Mouse (Mus musculus) thymus, postnatal 10 days (tissue): Measurements from ENCODE around the gene Msi2.

ENCODE experiments used
- DNase-seq, 2 experiments: peaks; one replicate each; pipeline ENCODE4 v3.0.0; 2021; ENCODE audit warnings: low spot score in 2 of 2

Msi2 gene

DNA sequence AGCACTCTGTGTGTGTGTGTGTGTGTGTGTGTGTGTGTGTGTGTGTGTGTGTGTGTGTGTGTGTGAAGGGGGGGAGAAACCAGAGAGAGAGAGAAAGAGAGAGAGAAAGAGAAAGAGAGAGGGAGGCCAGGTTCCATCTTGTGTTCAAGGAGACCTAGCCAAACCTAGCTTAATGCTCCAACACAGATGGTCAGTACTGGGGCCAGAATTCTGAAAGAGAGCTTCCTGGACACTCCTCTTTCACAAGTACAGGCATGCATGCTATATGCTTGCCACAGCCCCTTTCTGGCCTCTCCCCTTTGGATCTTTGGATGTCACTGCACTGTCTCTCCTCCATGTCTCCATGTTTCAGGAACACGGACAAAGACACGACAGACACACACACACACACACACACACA is 41.7 kb downstream of the Msi2 start:
- no peak for DNase-seq

DNA sequence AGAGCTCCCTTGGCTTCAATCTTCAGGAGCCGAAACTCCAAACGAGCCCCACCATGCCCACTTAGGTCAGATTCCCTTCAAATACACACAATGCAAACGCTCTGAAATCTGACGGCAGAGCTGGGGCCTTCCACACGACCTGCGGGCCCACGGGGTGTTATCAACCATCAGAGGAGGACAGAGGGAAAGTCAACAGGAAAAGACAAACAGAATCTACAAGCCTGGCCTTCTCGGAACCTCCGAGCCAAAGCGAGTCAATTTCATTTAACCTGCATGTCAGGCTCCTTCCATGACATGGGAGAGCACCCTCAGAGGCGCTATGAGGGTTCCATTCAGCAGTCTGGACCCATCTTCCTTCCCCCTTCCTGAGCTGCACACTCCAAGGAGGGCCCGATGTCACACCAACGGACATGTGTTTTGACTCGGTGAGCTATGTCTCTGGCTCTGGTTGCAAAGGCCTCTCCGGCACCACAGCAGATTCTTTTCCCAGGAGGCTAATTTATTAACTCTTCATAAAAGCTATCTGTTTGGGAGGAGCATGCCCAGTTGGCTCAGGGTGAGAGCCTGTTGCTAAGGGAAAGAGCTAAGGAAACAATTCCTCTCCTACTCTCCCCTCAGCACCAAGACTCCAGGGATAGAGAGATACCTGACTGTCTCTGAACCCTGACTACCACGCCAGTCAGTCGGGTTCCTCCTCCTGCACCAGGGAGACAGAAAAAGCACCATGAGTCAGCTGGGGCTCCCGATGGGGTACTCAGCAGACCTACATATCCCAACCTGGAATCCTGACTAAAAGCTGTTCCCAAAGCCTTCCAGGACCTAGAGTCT is 42.6 kb downstream of the Msi2 start:
- DNase-seq: no peak

DNA sequence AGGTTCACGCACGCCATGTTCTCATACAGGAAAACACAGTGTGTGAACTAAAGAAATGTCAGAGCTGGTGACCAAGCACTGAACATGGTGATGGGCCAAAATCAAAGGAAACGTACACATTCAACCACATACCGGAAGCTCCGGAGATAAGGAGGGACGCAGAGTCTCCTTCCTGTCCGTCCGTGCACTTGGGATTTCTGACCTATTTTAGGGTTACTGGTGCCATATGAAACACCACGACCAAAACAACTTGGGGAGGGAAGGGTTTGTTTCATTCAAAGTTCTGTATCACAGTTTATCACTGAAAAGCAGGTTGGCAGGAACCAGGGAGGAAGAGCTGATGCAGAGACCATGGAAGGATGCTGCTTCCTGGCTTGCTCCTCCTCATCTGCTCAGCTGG is 44.2 kb downstream of the Msi2 start:
- no peak for DNase-seq

DNA sequence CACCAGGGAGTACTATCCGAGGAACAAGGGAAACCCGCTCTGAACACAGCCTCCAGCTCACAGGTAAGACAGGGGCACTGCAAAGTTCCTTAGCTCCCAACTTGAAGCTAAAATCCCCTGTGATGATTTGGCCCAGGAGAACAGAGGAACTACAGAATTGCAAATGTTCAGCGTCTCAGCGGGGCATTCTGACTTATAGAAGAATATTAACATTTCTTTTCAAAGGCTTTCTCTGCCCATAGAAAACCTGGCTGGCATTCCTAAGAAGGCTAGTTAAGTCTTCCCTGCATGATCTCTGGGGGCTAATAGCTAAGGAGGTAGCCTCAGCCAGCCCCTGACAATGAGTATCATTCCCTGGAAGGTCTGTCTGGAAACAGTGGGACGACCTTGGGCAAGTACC is 47.4 kb downstream of the Msi2 start:
- no peak for DNase-seq

DNA sequence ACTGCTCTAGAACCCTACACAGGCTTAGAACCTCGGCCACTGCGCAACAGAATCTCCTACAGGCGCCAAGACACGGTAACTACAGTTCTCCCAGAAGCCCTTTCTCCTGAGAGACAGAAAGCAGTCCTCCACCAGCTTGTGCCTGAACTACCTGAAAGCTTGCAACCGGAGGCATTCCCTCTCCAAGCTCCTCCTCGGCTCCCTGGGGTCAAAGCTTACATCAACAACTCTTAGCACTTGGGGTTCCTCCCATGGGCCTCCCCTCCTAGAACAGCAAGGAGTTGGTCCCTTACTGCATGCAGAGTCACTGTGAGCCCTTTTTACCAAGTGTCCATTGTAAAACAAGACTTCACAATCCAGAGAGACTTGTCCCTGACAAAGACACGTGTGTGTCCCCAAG is 49.2 kb downstream of the Msi2 start:
- no peak for DNase-seq

DNA sequence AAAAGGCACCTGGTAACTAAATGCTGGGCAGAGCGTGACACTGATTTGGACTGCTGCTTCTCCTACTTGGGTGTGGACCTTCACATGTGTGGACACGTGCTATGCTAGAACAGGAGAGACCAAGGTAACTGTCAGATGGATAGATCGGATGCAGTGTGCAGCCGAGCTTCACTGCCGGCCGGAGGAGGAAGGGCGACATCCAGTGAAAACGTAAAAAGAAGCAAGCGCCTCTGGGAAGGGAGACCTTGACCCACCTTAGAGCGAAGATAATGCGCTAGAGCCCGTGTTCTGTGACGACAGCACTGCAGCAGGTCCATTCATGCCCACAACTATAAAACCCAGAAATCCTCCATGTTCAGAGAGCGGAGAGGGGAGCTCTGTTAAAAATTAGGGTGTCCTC is 50.0 kb downstream of the Msi2 start:
- no peak for DNase-seq

DNA sequence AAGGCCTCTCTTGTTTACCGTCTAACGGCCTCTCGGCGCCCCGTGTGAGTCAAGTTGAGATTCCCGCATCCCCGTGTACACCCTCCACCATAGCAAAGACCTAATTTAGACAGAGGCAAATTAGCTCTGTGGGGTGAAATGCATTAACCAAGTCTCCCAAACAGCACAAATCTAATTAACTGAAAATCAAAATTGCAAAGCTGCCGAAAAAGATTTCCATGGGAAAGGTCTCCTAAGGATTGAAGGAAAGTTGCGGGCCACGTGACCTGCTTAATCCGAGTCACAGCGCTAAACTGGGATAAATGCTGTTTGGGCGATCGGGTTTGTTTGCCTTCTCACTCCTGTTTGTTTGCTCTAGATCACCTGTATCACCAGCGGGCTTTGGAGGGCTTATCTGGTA is 52.5 kb downstream of the Msi2 start:
- DNase-seq: no peak

DNA sequence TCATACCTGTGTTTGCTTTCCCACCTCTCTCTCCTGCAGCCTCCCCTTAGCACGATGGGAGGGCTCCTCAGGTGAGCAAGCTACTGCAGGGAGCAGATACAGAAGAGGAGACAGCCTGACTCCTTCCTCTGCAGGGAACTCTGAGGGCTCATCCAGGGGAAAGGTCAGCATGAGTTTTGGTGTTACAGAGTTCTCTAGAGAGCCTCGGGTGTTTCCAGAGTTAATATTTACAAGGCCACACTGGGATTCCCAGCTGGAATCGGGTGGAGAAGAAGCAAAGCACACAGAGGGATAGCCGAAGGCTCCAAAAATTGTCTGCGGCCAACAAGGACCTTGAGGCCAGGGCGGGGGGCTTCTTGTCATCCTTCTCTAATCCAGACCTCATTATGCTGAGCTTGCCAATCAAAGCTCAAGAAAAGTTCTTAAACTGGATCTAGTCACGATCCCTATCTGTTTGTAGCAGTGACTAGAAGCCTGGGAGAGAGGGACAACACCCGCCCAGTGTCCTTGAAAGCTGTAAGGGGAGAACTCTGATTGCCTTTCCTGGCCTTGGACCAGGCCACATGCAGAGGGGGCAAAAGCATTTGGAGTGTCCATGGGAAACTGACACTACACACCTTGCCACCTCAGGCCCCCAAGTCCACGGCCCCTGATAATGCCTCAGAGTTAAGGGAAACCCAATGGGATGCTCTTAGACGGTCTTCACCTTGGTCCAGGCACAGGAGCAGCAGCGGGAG is 56.7 kb downstream of the Msi2 start:
- no peak for DNase-seq

DNA sequence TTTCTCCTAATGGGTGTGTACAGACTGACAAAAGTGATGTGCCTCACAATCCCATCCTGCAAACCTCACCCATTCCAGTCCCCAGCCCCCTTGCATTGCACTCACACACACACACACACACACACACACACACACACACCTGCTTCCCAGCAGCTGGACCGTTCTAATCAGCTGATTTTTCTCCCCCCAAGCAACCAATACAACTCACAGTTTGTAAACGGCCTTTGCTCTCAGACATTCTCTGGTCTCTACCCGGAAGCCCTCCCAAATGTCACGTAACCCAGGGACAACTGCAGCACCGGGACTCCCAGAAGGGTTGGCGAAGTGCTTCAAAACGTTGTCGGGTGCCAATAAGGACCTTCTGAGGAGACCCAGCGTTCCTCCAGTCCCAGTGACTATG is 57.9 kb downstream of the Msi2 start:
- no peak for DNase-seq

DNA sequence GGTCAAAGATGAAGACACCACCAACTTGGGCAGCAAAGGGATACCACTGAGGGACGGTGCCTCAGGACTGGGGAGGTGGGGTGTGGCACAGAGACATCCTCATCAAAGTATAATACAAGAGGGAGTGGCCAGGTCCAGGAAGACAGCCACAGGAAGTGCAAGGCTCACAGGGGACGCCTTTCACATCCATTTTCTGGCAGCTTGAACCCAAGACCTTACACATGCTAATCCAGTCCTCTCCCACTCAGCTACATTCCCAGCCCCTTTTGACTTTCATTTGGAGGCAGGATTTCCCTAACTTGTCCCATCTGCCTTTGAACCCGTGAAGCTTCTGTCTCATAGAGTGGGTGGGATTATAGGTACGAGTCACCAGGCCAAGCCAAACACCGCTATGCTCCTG is 59.4 kb downstream of the Msi2 start:
- DNase-seq: no peak

DNA sequence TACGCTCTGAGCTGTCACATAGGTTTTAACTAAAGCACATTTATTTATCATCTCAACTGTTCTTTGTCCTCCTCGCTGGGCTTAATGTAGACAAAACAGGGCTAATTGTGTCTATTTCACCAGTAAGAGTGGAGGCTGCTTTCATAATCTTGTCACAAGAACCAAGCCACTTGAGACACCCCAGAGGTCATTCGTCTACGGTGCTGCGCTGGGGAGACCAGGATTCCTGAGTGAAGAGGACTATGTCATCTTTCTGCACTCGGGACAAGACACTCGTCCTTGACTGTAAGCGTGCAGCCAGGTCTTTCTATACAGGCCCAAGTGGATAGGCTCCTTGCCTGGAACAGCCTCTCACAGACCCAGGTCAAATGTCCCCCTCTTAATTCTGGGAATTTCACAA is 62.5 kb downstream of the Msi2 start:
- DNase-seq: no peak

DNA sequence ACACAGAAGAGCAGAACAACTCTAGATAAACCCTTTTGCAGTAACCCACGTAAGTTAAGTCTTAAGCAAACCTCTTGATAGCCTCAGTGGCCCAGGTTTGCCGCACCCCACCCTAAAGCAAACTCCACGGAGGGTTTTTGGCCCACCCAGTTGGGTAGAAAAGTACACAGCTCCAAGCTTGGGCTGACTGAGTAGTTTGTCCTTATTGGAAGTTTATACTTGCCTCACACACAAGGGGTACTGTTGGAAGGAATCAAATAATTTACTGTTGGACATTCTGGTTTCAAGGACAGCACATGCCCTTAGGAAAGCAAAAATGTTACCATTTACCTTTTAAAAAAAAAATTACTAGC is 63.1 kb downstream of the Msi2 start:
- DNase-seq: no peak

DNA sequence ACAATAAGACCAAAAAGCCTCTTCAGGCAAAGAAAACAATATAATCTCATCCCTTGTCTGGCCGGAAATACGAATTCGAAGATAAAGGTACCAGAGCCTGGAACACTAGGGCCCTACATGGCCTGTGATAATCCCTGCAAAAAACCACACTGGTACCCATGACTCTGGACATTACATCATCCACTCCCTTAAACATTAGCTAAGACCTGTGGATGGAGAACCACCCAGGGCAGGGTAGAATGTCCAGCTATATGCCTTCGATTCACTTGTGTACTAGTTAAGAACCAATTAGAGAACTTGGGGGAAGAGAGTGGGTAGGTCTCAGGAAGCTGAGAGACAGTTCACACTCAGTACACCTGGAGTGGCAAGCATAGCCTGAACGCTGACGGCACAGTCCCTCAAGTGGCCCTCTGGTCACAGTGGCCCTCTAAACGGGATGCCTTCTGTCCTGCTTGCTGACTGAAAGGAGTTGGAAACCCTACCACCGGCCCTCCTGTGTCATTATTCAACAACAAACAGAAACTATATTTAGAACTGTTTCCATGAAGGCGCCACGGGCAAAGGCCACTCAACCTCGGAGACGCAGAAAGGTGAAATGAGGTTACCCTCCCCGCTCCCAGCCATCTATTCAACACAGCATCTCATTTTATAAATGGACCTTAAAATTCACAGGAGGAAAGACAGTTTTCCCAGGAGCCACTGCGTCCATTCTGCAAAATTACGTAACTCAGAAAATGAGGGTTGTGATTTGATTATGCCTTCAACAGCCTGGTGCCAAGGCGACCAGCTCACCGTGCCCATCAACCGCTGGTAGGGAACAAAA is 63.7 kb downstream of the Msi2 start:
- DNase-seq: no peak

DNA sequence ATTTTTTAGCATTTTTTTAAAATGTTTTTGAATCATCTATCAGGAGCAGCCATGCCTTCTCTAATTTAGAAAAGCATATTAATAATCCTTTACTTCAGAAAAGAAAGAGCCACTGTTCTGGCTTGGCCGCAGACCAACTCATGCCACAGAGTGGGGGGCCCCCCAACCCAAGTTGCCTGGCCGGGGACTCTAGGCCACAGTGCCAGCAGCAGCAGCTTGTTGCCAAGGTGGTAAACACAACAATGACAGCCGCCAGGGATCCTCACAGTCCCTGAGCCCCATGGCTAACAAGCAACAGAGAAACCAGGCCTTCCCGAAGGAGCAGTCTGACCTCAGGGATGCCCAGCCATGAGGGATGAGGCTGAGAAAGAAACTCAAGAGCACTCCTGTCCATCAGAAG is 68.0 kb downstream of the Msi2 start:
- no peak for DNase-seq

DNA sequence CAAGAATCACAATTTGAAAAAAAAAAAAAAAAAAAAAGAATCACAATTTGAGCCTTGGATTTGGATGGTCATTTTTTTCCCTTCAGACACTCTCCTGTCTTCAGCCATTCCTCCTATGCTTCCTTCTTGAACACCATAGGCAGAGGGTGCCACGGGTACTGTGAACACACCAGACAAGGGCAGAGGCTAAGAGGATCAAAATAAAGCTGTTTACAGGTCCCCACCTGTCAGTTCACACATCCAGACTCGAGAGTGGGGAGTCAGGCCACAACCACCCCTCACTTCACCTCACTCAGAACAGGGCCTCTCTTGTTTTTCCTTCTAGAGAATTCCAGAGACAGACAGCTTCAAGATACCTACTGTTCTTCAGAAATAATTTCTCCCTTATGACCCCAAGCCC is 69.3 kb downstream of the Msi2 start:
- no peak for DNase-seq

DNA sequence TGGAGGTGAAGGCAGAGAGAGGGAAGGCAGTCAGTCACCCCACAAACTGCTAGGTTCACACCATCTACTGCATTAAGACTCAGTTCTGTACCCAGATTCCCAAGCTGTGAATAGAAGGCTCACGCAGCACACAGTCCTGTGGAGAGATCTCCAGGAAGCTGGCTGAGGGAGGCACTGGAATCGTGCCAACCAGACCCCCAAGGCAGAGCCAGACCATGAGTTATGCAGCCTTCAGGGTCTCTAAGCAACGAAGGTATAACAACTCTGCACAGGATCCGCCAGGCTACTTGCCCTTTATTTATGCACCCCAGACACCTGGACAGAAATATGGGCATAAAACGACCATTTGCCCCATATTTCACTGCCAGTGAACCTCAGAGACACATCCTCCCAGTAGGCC is 69.9 kb downstream of the Msi2 start:
- no peak for DNase-seq

DNA sequence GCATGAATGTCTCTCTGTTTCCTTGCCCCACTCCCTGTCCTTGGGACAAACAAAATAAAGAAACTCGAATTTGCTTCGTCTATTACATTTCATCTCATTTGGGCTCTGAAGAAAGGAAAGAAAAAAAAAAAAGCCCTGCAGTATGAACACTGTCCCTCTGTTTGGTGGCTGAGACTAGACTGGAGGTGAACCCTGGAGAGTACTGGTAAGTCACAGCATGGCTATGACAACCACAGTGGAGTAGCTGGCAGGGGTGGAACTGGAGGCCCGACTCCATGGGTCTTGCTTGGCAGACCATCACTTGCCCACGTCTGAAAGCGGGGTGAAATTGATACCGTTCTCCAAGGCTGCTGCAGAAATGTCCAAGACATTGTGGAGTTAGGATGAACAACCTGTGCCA is 71.8 kb downstream of the Msi2 start:
- no peak for DNase-seq

DNA sequence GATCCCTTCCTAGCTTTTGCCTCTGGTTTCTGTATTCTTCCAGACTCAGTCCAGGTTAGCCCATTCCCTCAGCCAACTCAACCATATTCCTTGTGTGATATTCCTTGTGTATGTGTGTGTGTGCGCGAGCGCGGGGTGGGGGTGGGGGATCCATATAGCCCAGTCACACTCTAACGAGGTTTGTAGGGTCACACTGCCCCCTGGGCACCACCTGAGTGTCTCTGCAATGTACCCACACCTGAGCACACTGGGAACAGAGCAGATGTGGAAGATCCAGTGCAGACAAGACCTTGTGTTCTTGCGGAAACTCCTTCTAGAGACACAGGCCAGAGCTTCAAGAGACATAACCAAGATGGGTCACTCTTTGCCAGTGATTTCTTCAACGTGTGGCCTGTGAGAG is 72.5 kb downstream of the Msi2 start:
- no peak for DNase-seq

DNA sequence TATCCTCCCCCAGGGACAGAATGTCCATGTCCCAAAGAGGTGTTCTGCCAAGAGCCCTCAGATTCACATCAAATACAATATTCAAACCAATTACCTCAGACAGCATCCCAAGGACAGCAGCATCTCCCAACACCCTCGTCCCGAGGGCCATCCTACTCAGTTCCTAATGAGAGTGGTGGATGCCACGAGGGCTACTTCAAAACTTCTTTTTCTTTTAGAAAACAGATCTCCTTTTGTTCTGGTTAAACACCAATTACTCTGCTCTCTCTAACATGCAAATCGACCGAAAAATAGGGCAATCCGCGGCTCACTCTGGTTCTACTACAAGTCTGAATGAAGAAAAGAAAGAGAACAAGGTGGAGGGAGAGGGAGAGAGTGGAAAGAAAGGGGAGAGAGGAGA is 73.6 kb downstream of the Msi2 start:
- DNase-seq: no peak

DNA sequence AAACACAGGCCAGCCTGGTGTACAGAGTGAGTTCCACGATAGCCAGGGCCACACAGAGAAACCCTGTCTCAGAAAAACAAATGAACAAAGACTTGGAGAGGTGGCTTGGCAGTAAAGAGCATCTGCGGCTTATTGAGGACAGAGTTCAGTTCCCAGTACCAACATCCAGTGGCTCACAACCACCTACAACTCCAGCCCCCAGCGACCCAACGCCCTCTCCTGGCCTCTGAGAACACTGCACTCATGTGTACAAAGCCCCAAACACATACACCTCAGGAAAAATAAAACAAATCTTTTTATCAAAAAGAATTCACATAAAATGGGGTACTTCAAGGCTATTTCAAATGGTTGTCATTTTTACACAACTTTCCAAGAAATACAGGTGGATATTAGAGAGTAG is 78.5 kb downstream of the Msi2 start:
- no peak for DNase-seq

DNA sequence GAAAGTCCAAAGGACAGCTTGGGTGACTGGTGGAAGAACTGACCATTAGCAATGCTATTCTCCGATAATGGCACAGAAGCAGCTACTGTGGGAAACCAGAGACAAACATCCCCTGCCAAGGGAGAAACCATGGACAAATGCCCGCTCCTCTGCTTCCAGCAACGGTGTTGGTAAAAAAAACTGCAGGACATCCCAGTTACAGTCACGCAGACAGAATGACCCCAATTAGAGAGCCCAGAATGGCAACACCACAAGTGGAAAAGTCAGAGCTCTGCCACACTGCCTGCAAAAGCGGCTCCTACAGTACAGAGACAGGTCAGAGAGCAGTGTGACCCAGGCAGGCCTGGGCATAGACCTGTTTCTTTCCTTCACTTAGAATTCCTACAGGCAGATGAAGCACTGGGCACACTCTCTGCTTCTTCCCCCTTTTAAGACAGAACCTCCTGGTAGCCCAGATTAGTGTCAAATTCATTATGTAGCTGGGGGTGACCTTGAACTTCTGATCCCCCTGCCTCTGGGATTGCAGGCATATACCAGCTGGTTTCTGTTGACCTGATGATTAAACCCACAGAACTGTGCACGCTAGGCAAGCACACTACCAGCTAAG is 79.3 kb downstream of the Msi2 start:
- no peak for DNase-seq

DNA sequence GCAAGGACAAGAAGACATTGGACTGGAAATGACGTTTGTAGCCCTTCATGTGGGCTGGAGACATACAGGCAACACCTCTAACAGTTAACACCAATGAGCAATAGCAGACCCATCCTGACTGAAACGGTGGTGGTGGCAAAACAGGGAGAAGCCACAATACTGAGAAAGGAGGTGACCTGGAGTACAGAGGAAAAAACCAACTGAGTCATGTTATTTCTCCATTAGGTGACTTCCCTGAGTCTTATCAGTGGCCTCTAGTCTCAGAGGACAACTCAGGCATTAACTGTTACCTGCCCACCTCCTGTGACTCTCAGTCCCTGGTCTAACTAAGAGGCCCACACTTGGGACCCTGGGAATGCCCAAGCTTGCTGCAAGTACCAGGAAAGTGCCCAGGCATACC is 80.1 kb downstream of the Msi2 start:
- no peak for DNase-seq
